Mouse (Mus musculus) spleen, postnatal 10 days (tissue): ENCODE data around the gene Grik1.

Experiments used
- DNase-seq, 2 experiments: peaks; one replicate each; pipeline ENCODE4 v3.0.0; 2021 to 2022; ENCODE audit warnings: low spot score in 2 of 2

Gene Grik1

GRCm38 (mm10) chr16:88142136-88142535, 147.9 kb downstream of the Grik1 start:
- DNase-seq, result no peak

DNA sequence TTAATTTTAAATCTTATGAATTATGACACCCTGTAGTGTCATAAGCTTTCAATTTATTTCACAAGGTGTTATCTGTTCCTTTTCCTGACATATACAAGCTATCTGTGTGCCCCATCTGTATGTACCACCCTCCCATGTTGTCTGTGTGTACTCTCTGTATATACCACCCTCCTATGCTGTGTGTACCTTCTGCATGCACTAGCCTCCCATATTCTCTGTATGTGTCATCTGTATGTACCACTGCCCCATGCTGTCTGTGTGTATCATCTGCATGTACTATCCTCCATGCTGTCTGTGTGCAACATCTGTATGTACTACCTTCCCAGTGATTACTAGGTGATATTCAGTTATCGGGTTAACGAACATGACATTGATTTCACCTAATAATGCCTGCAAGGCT, 148.5 kb downstream of the Grik1 start:
- DNase-seq, result no peak

DNA sequence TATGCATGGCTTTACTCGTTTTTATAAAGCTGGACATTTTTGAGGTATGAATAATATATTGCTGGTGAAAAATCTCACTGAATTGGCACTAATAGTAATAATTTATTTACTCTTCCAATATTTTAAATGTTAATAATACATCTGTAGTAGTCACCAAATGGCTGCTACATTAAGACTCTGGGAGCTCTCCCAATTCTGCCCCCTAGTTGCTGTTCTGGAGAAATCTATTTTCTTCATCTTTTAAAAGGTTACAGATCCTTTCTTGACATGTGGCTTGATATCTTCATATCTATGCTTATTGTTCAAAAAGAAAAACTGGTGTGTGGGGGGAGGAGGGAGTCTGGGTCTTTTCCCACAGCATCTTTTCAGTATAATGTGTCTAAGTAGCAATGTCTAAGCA, 151.2 kb downstream of the Grik1 start:
- no peak for DNase-seq

GRCm38 (mm10) chr16:88132919-88133318, 157.1 kb downstream of the Grik1 start:
- DNase-seq, result no peak

- no peak for DNase-seq
These were observed 159.0 kb downstream of the Grik1 start for GRCm38 (mm10) chr16:88131103-88131502.

GRCm38 (mm10) chr16:88125098-88125497, 165.0 kb downstream of the Grik1 start:
- peak in 1 of 2 experiments; percentile 12 for DNase-seq

- no peak for DNase-seq
These were observed 177.4 kb downstream of the Grik1 start for GRCm38 (mm10) chr16:88112551-88113138.

DNA sequence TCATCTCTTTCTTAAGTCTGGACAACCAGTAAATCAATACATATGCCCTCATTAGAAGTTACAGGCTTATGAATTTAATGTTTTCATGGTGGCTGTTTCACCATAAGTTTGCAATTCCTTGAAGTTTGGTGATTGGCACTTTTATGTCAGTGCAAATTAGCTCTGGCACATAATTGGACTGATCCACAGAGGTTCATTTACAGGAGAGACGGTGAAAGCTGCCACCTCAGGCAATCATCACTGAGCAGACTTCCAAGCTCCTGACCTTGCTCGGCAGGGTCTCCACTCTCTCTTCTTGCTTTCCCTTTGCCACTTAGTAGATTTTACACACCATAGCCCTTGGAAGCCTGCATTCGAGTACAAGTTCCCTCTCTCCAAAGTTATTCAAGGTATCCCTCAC, 178.6 kb downstream of the Grik1 start:
- no peak for DNase-seq

DNA sequence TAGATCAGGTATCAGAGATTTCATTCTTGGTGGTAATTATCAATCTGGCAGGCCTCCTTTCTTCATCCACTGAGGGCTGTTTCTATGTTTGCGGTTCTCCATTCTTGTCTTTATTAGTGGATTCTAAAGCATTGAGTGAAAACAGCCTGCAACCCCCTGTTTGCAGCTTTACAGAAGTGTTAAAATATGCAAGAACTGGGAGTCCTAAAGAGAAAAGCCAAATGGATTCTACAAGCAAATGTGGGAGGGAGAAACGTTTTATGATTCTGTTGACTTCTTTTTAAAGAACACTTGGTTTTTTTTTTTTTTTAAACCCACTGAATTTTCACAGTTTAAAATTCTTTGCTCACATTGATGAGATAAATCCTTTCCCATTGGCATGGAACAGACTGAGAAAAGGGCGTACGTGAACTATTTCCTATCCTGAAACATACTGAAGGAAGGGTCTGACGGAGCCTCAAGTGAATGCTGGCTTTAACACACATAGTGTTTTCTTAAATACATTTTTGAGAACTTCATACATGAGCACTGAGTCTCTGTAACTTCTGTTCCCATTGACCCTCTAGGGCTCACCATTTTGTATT, 195.8 kb downstream of the Grik1 start:
- DNase-seq, result no peak

DNA sequence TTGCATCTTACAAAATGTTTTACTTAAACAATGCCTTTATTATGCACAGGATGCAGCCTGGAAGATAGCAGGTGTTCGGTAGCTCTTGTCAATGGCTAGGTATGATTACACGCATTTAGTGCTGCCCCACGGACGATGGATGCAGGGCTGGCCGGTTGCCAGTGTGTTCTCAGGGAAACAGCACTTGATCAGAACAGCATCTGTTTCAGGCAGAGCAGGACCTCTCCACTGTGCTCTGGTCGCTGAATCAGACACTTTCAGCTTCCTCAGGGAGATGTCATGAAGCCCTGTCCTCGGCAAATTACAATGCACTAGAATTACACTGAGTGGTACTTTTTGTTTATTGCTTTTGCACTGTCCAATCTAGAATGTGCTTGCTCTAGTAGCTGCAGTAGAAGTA, 202.8 kb downstream of the Grik1 start:
- no peak for DNase-seq

- DNase-seq, result no peak
These were observed 215.3 kb downstream of the Grik1 start for GRCm38 (mm10) chr16:88074716-88075115.

GRCm38 (mm10) chr16:88060936-88061335, 229.1 kb downstream of the Grik1 start:
- no peak for DNase-seq

DNA sequence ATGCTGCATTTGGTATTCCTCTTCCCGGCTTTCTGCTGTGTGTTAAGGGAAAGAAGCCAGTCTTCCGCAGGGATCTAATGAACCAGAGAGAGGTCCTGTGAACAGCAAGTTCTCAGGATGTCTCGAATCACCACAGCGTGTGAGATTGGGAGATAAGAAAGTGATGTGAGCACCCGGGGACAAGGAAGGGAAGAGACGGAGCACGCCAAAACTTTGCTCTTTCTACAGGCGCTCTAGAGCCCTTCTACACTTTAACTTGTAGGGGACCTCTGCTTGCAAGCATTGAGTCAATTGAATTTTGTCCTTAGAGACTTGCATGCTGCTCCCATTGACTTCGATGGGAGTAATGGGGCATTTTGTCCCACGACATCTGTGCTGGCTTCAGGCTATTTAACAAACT, 241.9 kb downstream of the Grik1 start:
- DNase-seq, result no peak

- no peak for DNase-seq
These were observed 245.7 kb downstream of the Grik1 start for GRCm38 (mm10) chr16:88044321-88044720.

GRCm38 (mm10) chr16:88042458-88042857, 247.6 kb downstream of the Grik1 start:
- no peak for DNase-seq

DNA sequence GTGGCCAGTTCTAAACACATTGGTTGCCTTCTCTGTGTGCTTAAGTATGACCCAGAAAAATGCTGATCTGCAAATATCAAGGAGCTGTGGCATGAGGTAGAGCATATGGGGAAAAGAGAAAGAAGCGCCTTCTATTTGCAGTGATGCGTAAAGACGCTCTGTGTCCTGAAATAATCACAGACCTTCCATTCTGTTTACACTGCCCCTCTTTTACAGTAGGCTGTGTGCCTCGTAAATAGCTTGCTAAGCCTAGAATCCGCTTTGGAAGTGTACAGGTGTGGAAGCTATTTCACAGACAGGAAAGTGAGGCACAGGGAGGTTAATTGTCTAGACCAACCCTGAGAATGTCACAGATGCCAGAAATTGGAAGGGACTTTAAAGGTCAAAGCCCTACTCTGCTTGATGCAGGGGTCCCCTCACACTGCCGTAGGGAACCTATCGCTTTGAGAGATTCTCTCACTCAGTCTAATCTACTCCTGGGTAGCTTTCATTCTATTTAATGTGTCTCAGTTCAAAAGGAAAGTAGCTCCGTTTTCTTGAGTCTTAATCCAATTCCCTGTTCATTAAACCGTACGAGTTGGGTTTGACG, 251.5 kb downstream of the Grik1 start:
- no peak for DNase-seq

DNA sequence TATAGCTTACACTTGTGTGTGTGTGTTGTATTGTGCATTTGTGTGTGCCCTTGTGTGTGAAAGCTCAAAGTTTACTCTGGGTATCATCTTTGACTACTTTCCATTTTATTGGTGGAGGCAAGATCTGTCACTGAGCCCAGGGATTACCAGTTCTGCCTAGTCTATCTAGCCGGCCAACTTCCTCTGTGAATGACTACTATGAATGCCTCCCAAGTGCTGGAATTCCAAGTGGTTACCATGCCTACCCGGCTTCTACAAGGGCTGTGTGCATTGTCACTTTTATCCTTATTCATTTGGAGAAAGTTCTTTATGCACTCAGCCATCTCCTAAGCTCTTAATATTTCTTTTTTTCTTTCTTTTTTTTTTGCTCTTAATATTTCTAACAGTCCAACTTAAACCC, 301.3 kb downstream of the Grik1 start:
- no peak for DNase-seq

DNA sequence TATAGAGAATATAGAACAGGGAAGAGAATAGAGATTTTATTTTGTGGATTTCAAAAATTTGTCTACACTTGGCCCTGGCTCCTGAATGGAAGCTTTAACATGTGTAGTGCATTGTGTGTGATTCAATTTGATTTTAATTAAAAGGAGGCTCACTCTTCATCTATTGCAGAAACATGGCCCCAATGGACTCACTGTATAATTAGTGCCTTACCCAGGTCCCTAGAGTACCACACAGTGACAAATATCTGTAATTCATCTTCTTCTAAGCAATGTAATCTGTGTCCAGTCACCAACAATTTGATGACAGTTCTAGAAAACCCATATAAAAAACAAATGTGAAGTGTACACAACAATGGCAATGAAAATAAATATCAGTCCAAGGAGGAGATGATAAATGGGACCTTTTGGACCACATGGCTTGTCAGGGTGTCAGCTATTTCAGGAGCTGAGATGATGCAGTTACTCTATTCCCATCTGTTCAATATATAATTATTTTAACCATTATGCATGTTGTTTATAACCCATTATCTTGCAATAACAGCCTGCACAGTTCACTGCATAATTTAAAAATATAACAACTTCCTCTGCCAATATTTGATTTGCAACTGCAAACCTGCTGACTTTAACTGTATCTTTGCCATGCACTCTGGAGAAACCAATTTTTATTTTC, 305.7 kb downstream of the Grik1 start:
- DNase-seq, result no peak

- DNase-seq, result no peak
These were observed 316.0 kb downstream of the Grik1 start for GRCm38 (mm10) chr16:87974076-87974443.

DNA sequence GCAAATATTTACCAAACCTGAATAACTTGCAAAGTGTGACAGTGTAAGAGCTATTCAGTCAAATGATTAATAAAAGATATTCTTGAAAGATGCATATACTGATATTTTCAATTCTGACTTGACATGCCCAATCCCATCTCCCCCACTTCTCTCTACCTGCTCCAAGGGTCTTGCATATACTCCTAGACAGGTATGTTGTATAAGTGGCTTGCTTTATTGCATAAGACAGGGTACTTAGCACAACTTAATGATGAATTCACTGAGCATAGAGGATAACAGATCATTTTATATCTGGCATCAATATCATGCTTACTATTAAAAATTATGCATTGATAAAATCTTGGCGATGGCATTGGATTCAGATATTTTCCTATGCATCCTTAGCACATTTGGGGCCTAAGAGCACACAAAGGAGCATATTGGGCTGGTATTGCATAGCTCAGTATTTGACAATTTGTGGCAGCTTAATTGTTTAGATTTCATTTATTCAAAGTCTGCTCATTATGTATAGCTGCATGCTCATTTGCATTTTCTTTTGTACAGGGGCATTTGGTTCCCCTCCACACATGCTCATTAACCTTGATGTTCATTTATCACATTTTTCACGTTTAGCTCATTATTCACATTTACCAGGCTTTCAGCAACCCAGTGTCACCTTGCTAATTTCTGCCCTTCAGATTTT, 316.5 kb downstream of the Grik1 start:
- no peak for DNase-seq

- DNase-seq, result no peak
These were observed 318.2 kb downstream of the Grik1 start for GRCm38 (mm10) chr16:87971911-87972310.

GRCm38 (mm10) chr16:87969936-87970335, 320.1 kb downstream of the Grik1 start:
- no peak for DNase-seq

DNA sequence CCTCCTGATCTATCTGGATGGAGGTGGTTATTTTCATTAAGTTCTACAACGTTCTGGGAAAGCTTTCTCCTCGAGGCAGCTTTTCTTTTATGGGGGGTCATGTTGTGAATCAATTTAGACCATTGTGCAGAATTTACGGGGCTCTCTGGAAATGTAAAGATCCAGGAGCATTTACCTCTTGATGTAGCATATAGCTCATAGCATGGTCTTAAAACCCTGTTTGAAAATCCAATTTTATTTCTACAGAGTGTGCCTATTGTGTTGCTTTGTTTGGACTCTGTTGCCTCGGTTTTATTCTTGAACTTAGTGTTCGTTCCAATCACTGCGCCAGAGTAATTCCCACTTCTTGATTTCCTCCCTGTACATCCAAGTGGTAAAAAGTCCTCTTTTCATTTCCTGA, 328.6 kb downstream of the Grik1 start:
- DNase-seq, result no peak
